Mouse (Mus musculus) cerebellum, adult 2 months (tissue): ENCODE results near the gene Cacna1a.

ENCODE experiments used
- CTCF ChIP-seq: fragments of 200-500 bp; IDR thresholded peaks from 2 replicates; pipeline ENCODE4 v1.5.1; 2011; ENCODE audit warnings: low read depth, mild to moderate bottlenecking, control low read depth, low read length, moderate library complexity, borderline replicate concordance; ENCODE audit not compliant: insufficient read depth
- POLR2A ChIP-seq: fragments of 200-500 bp; IDR thresholded peaks from 2 replicates; pipeline ENCODE4 v1.6.1; 2011; ENCODE audit warnings: low read length, control low read depth, borderline replicate concordance; ENCODE audit not compliant: insufficient read depth

DNA sequence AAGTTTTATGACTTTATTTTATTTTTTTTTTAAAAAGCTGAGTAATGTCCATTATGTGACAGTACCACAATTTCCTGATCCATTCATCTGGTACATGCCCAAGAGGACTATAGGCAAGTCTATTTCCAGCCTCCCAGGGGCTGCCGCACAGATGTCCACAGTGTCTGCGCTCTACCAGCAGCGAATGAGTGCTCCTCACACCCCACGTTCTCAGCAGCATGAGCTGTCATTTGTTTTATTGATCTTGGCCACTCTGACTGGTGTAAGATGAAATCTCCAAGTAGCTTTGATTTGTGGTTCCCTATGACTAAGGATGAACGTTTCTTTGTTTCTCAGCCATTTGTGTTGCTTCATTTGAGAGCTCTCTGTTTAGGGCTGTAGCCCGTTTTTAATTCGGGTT lies 6.6 kb upstream of the Cacna1a start:
- TF ChIP-seq POLR2A: no peak
- TF ChIP-seq CTCF: no peak
